Mouse (Mus musculus): ENCODE data around the gene Vwa8. TPM values are rescaled to one million over a fixed set of nuclear protein-coding genes. Genes with fewer than 3 reads are reported as not detected.
A peak's percentile ranks its signal among the peaks of the same experiment; 100 is the strongest.
"Not testable (repeated sequence)": the region's sequence is repeated elsewhere in the genome, so short reads cannot be mapped to it uniquely, and the experiment has no call there.

Vwa8 gene
- total RNA-seq, 1 experiment = 9.8 TPM

DNA sequence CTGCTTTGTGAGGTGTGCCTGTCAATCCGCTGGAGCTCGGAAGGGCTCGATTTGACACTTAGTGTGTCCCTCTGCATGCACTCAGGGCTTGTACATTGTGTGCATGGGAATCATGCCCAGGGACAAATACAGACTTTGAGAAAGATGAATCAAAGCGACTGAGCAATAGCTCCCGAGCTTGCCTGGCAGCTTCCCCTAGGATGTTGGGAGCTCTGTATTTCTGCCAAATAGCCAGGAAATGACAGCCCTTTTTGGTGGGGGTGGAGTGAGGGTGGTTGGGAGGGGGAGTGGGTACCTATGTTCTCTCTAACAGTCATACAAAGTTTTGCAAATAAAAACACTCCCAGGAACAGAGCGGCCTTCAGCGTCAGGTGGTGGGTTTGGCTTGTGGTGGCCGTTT, 138.7 kb downstream of the Vwa8 start:
- H3K4me1 ChIP-seq (ENCODE audit: control insufficient read depth in 2 of 2, insufficient read depth in 2 of 2, low read length in 2 of 2, poor library complexity in 1 of 2) = no peaks in the 10 kb centered on the region
- peaks cover 3% of the 10 kb centered on the region; the same call in 1 of the 2 replicates for H3K36me3 ChIP-seq (ENCODE audit: control insufficient read depth, insufficient read depth, low read length, poor library complexity, severe bottlenecking)
- H3K27ac ChIP-seq (ENCODE audit: insufficient read depth, low read depth, low read length, poor library complexity, severe bottlenecking) = no peak overlapping the region
- H3K9ac ChIP-seq (ENCODE audit: insufficient read depth, low read depth, low read length, poor library complexity, severe bottlenecking) = no peak overlapping the region
- DNase-seq (ENCODE audit: low read depth, low spot score) = no peak
- H3K9me3 ChIP-seq (ENCODE audit: control insufficient read depth, insufficient read depth, low read depth, low read length) = no peaks in the 10 kb centered on the region
- H3K4me3 ChIP-seq (ENCODE audit: insufficient read depth in 1 of 2, low read depth in 1 of 2, low read length in 2 of 2, poor library complexity in 1 of 2, severe bottlenecking in 1 of 2) = no peak overlapping the region
- in situ Hi-C loops (cut with MboI; ENCODE audit: low sequenced_read_pairs in 2 of 2, unreplicated experiment in 2 of 2) = no loop called here
- TF ChIP-seq MAFK (IDR thresholded peaks at IDR 0.05; ENCODE audit: insufficient read depth, low read depth, low read length) (no peak), ZNF384 (IDR thresholded peaks at IDR 0.05; ENCODE audit: low read depth, low read length) (no peak), ZC3H11A (IDR thresholded peaks at IDR 0.05; ENCODE audit: borderline replicate concordance, low read depth, low read length) (no peak), CHD2 (IDR thresholded peaks at IDR 0.05; ENCODE audit: low read depth, low read length) (no peak), HCFC1 (IDR thresholded peaks at IDR 0.05; ENCODE audit: borderline replicate concordance, insufficient read depth, low read length) (no peak)

DNA sequence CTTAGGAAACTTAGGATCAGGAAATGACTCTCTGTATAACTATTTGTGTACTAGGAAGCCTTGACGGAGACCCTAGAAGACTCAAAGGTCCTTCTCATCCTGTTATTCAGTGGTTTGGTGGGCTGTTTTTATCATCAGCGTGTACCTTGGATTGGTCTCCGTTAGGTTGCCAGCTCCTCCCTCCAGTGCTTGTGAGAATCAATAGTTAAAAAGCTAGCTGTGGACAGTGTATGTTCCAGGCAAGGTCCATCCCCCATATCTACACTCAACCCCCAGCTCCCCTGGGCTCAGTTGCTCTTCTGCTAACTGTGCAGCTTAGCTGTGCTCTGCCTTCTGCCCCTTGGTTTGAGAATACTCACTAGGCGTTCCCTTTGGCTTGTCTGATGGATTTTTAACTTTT, 143.6 kb downstream of the Vwa8 start:
- no peak for DNase-seq (ENCODE audit: low read depth, low spot score)
- H3K9me3 ChIP-seq (ENCODE audit: control insufficient read depth, insufficient read depth, low read depth, low read length) = no peaks in the 10 kb centered on the region
- H3K27ac ChIP-seq (ENCODE audit: insufficient read depth, low read depth, low read length, poor library complexity, severe bottlenecking) = no peak overlapping the region
- no peak overlapping the region for H3K4me3 ChIP-seq (ENCODE audit: insufficient read depth in 1 of 2, low read depth in 1 of 2, low read length in 2 of 2, poor library complexity in 1 of 2, severe bottlenecking in 1 of 2)
- in situ Hi-C loops (cut with MboI; ENCODE audit: low sequenced_read_pairs in 2 of 2, unreplicated experiment in 2 of 2) = no loop called here
- no peak overlapping the region for H3K9ac ChIP-seq (ENCODE audit: insufficient read depth, low read depth, low read length, poor library complexity, severe bottlenecking)
- H3K4me1 ChIP-seq (ENCODE audit: control insufficient read depth in 2 of 2, insufficient read depth in 2 of 2, low read length in 2 of 2, poor library complexity in 1 of 2) = no peaks in the 10 kb centered on the region
- TF ChIP-seq ZC3H11A (IDR thresholded peaks at IDR 0.05; ENCODE audit: borderline replicate concordance, low read depth, low read length) (no peak), CHD2 (IDR thresholded peaks at IDR 0.05; ENCODE audit: low read depth, low read length) (no peak), HCFC1 (IDR thresholded peaks at IDR 0.05; ENCODE audit: borderline replicate concordance, insufficient read depth, low read length) (no peak), MAFK (IDR thresholded peaks at IDR 0.05; ENCODE audit: insufficient read depth, low read depth, low read length) (no peak), ZNF384 (IDR thresholded peaks at IDR 0.05; ENCODE audit: low read depth, low read length) (no peak)
- no peaks in the 10 kb centered on the region for H3K36me3 ChIP-seq (ENCODE audit: control insufficient read depth, insufficient read depth, low read length, poor library complexity, severe bottlenecking)

DNA sequence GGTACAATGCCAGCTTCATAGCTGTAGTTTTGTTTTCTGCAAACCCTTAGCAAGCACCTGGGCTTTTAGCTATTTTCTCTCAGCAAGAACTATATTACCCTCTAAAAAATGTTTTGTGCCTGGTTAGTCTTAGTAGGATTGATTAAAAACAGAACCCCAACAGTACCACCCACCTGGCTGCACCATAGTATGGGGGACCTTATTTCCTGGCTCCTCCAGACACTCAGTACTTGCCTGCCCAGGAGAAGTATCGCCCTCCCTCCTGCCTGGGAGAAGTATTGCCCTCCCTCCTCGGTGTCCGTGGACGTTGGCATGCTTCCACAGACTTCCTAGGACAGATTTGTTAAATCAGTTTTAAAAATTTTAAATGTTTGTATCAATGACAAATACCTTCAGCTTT, 144.7 kb downstream of the Vwa8 start:
- DNase-seq (ENCODE audit: low read depth, low spot score) = no peak
- H3K4me1 ChIP-seq (ENCODE audit: control insufficient read depth in 2 of 2, insufficient read depth in 2 of 2, low read length in 2 of 2, poor library complexity in 1 of 2) = no peaks in the 10 kb centered on the region
- H3K9me3 ChIP-seq (ENCODE audit: control insufficient read depth, insufficient read depth, low read depth, low read length) = no peaks in the 10 kb centered on the region
- TF ChIP-seq HCFC1 (IDR thresholded peaks at IDR 0.05; ENCODE audit: borderline replicate concordance, insufficient read depth, low read length) (no peak), ZC3H11A (IDR thresholded peaks at IDR 0.05; ENCODE audit: borderline replicate concordance, low read depth, low read length) (no peak), CHD2 (IDR thresholded peaks at IDR 0.05; ENCODE audit: low read depth, low read length) (no peak), ZNF384 (IDR thresholded peaks at IDR 0.05; ENCODE audit: low read depth, low read length) (no peak), MAFK (IDR thresholded peaks at IDR 0.05; ENCODE audit: insufficient read depth, low read depth, low read length) (no peak)
- H3K27ac ChIP-seq (ENCODE audit: insufficient read depth, low read depth, low read length, poor library complexity, severe bottlenecking) = no peak overlapping the region
- H3K36me3 ChIP-seq (ENCODE audit: control insufficient read depth, insufficient read depth, low read length, poor library complexity, severe bottlenecking) = no peaks in the 10 kb centered on the region
- in situ Hi-C loops (cut with MboI; ENCODE audit: low sequenced_read_pairs in 2 of 2, unreplicated experiment in 2 of 2) = no loop called here
- H3K4me3 ChIP-seq (ENCODE audit: insufficient read depth in 1 of 2, low read depth in 1 of 2, low read length in 2 of 2, poor library complexity in 1 of 2, severe bottlenecking in 1 of 2) = no peak overlapping the region
- H3K9ac ChIP-seq (ENCODE audit: insufficient read depth, low read depth, low read length, poor library complexity, severe bottlenecking) = no peak overlapping the region

DNA sequence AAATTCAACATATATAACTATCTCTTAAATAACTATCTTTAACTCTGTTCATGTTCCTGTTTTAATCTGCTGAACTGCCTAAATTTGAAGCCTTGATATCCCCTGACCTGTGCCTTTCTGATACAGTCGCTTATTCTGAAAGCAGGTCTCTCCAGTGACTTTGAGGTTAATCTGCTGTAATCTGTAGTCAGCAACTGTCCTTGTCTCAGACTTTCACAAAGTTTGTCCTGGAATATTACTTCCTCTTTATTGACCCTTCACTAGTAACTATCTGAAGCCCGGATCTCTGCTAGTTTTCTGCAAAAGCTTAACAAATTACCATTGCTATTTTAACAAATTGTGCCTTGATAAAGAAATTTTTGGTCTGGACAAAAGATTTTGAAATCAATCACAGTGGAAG, 147.5 kb downstream of the Vwa8 start:
- H3K4me1 ChIP-seq (ENCODE audit: control insufficient read depth in 2 of 2, insufficient read depth in 2 of 2, low read length in 2 of 2, poor library complexity in 1 of 2) = no peaks in the 10 kb centered on the region
- H3K9me3 ChIP-seq (ENCODE audit: control insufficient read depth, insufficient read depth, low read depth, low read length) = no peaks in the 10 kb centered on the region
- no peak overlapping the region for H3K27ac ChIP-seq (ENCODE audit: insufficient read depth, low read depth, low read length, poor library complexity, severe bottlenecking)
- TF ChIP-seq MAFK (IDR thresholded peaks at IDR 0.05; ENCODE audit: insufficient read depth, low read depth, low read length) (no peak), HCFC1 (IDR thresholded peaks at IDR 0.05; ENCODE audit: borderline replicate concordance, insufficient read depth, low read length) (no peak), ZC3H11A (IDR thresholded peaks at IDR 0.05; ENCODE audit: borderline replicate concordance, low read depth, low read length) (no peak), CHD2 (IDR thresholded peaks at IDR 0.05; ENCODE audit: low read depth, low read length) (no peak), ZNF384 (IDR thresholded peaks at IDR 0.05; ENCODE audit: low read depth, low read length) (no peak)
- in situ Hi-C loops (cut with MboI; ENCODE audit: low sequenced_read_pairs in 2 of 2, unreplicated experiment in 2 of 2) = no loop called here
- H3K4me3 ChIP-seq (ENCODE audit: insufficient read depth in 1 of 2, low read depth in 1 of 2, low read length in 2 of 2, poor library complexity in 1 of 2, severe bottlenecking in 1 of 2) = no peak overlapping the region
- no peak overlapping the region for H3K9ac ChIP-seq (ENCODE audit: insufficient read depth, low read depth, low read length, poor library complexity, severe bottlenecking)
- DNase-seq (ENCODE audit: low read depth, low spot score) = no peak
- no peaks in the 10 kb centered on the region for H3K36me3 ChIP-seq (ENCODE audit: control insufficient read depth, insufficient read depth, low read length, poor library complexity, severe bottlenecking)

DNA sequence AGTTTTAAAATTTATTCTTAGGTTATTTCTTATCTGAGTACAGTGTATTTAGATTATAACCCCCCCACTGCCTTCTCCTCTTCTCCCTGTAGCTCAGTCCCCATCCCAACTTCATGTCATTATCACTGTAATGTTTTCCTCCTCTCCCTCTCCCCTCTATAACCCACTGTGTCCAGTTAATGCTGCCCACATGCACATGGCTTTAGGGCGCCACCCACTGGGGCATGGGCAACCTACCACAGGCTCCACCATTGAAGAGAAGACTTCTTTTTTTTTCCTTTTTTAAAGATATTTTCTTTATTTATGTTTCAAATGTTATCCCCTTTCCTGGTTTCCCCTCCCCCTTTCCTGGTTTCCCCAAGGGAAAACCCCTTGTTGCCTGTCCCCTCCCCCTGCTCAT, 154.7 kb downstream of the Vwa8 start:
- no peak for DNase-seq (ENCODE audit: low read depth, low spot score)
- Histone ChIP-seq H3K9me3 (ENCODE audit: control insufficient read depth, insufficient read depth, low read depth, low read length) (no peaks in the 10 kb centered on the region), H3K9ac (ENCODE audit: insufficient read depth, low read depth, low read length, poor library complexity, severe bottlenecking) (no peak overlapping the region), H3K4me3 (ENCODE audit: insufficient read depth in 1 of 2, low read depth in 1 of 2, low read length in 2 of 2, poor library complexity in 1 of 2, severe bottlenecking in 1 of 2) (no peak overlapping the region), H3K27ac (ENCODE audit: insufficient read depth, low read depth, low read length, poor library complexity, severe bottlenecking) (no peak overlapping the region), H3K4me1 (ENCODE audit: control insufficient read depth in 2 of 2, insufficient read depth in 2 of 2, low read length in 2 of 2, poor library complexity in 1 of 2) (0 out of 4 replicates have a peak, but pooled peaks cover 0 to 2% of the 10 kb centered on the region in 2 experiments), H3K36me3 (ENCODE audit: control insufficient read depth, insufficient read depth, low read length, poor library complexity, severe bottlenecking) (peaks cover 3% of the 10 kb centered on the region; the same call in 1 of the 2 replicates)
- TF ChIP-seq ZNF384 (IDR thresholded peaks at IDR 0.05; ENCODE audit: low read depth, low read length) (no peak), CHD2 (IDR thresholded peaks at IDR 0.05; ENCODE audit: low read depth, low read length) (no peak), HCFC1 (IDR thresholded peaks at IDR 0.05; ENCODE audit: borderline replicate concordance, insufficient read depth, low read length) (no peak), ZC3H11A (IDR thresholded peaks at IDR 0.05; ENCODE audit: borderline replicate concordance, low read depth, low read length) (no peak), MAFK (IDR thresholded peaks at IDR 0.05; ENCODE audit: insufficient read depth, low read depth, low read length) (no peak)
- in situ Hi-C loops (cut with MboI; ENCODE audit: low sequenced_read_pairs in 2 of 2, unreplicated experiment in 2 of 2) = no loop called here

DNA sequence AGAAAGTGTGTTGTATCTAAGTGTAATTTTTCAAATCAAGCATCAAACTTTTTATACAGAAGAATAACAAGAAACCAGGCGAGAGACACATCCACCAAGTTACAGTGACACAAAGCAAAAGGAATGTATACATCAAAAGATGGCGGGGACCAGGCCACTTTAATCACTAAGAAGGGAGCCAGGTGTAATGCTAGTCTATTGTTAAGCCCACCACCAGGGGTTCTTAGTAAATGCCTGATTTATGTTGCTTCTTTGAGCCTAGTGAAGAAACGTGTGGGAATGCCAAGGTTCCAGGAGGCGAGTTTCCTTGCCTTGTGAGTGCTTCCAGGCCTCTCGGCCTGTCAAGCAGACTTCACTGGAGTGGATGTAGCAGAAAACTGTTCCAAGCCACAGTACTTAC, 168.9 kb downstream of the Vwa8 start:
- H3K9ac ChIP-seq (ENCODE audit: insufficient read depth, low read depth, low read length, poor library complexity, severe bottlenecking); in situ Hi-C loops (cut with MboI; ENCODE audit: low sequenced_read_pairs in 2 of 2, unreplicated experiment in 2 of 2); H3K36me3 ChIP-seq (ENCODE audit: control insufficient read depth, insufficient read depth, low read length, poor library complexity, severe bottlenecking); DNase-seq (ENCODE audit: low read depth, low spot score); H3K9me3 ChIP-seq (ENCODE audit: control insufficient read depth, insufficient read depth, low read depth, low read length); H3K4me3 ChIP-seq (ENCODE audit: insufficient read depth in 1 of 2, low read depth in 1 of 2, low read length in 2 of 2, poor library complexity in 1 of 2, severe bottlenecking in 1 of 2): not testable (repeated sequence)
- Histone ChIP-seq H3K4me1 (ENCODE audit: control insufficient read depth in 2 of 2, insufficient read depth in 2 of 2, low read length in 2 of 2, poor library complexity in 1 of 2) (peaks cover 14 to 16% of the 10 kb centered on the region in 2 experiments), H3K27ac (ENCODE audit: insufficient read depth, low read depth, low read length, poor library complexity, severe bottlenecking) (peak overlapping the region; percentile 89)

All from ES-E14 (cell line).